Mouse (Mus musculus): ENCODE results near the gene Gnb1l. TPM values are rescaled to one million over a fixed set of nuclear protein-coding genes. Genes with fewer than 3 reads are reported as not detected.

Gnb1l gene
- polyA plus RNA-seq, 1 experiment from 2014 or later: 17.8 TPM

DNA sequence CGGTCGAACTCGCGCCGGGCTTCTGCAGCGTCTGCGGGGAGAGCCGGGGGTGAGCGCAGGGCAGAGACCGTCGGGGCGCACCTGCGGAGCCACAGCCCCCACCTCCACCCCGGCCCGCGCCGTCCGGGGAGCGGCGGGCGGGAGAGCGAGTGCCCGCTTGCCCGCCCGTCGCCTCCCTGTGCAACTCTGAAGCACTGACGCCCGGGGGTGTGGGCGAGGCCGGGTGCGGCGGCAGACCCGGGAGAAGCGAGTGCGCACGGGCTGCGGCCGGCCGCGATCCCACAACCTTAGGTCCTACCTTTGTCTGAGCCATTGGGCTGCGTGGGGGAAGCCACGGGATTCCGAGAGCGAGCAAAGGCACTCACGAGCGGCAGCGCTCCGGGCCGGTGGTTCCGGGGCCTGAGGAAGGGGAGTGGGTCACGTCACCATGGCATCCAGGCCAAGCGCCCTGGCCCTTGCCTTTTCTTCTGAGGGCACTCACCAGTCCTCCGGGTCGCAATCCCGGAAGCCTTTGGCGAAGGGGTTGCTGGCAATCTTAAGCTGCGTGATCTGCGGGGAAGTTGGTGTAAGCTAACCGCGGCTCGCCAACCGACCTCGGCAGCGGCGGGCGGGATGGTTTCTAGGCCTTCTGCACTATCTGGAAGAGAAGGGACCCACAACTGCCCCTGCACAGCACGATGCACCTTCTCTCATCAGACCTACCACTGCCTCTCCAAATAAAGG lies 84.1 kb downstream of the Gnb1l start:
- WGBS: 5% methylated on average over 26 of the region's 67 CpGs
- H3K27ac ChIP-seq (replicated peaks; ENCODE audit: low read depth, low read length): no peak overlapping the region
- H3K36me3 ChIP-seq (ENCODE audit: control insufficient read depth, insufficient read depth, low read length): no peaks in the 10 kb centered on the region
- peak overlapping the region; percentile 37 for H3K4me3 ChIP-seq (ENCODE audit: low read depth, low read length)
- peak overlapping the region; percentile 87 for H3K4me2 ChIP-seq (ENCODE audit: low read depth, low read length)
- no peak for DNase-seq (ENCODE audit: low spot score)
- ATAC-seq (ENCODE audit: low read depth): no peak
- H3K4me1 ChIP-seq (ENCODE audit: control insufficient read depth, insufficient read depth, low read length): peaks cover 34% of the 10 kb centered on the region
- peak overlapping the region; percentile 47 for H3K9ac ChIP-seq (ENCODE audit: low read depth, low read length)
- peaks cover 83% of the 10 kb centered on the region for H3K27me3 ChIP-seq (replicated peaks; ENCODE audit: control insufficient read depth, insufficient read depth, low read length)
- no peaks in the 10 kb centered on the region for H3K9me3 ChIP-seq (ENCODE audit: control insufficient read depth, low read length)

GRCm38 (mm10) chr16:18583169-18583568 lies 84.7 kb downstream of the Gnb1l start:
- peaks cover 89% of the 10 kb centered on the region for H3K27me3 ChIP-seq (replicated peaks; ENCODE audit: control insufficient read depth, insufficient read depth, low read length)
- H3K9ac ChIP-seq (ENCODE audit: low read depth, low read length): 0 out of 2 replicates have a peak overlapping the region, but pooled peaks have one; percentile 47
- no peak overlapping the region for H3K27ac ChIP-seq (replicated peaks; ENCODE audit: low read depth, low read length)
- peak overlapping the region; percentile 37 for H3K4me3 ChIP-seq (ENCODE audit: low read depth, low read length)
- DNase-seq (ENCODE audit: low spot score): no peak
- H3K9me3 ChIP-seq (ENCODE audit: control insufficient read depth, low read length): no peaks in the 10 kb centered on the region
- 35% methylated on average over 9 of the region's 10 CpGs for WGBS
- peaks cover 28% of the 10 kb centered on the region for H3K4me1 ChIP-seq (ENCODE audit: control insufficient read depth, insufficient read depth, low read length)
- H3K4me2 ChIP-seq (ENCODE audit: low read depth, low read length): peak overlapping the region; percentile 87
- no peaks in the 10 kb centered on the region for H3K36me3 ChIP-seq (ENCODE audit: control insufficient read depth, insufficient read depth, low read length)
- ATAC-seq (ENCODE audit: low read depth): no peak

DNA sequence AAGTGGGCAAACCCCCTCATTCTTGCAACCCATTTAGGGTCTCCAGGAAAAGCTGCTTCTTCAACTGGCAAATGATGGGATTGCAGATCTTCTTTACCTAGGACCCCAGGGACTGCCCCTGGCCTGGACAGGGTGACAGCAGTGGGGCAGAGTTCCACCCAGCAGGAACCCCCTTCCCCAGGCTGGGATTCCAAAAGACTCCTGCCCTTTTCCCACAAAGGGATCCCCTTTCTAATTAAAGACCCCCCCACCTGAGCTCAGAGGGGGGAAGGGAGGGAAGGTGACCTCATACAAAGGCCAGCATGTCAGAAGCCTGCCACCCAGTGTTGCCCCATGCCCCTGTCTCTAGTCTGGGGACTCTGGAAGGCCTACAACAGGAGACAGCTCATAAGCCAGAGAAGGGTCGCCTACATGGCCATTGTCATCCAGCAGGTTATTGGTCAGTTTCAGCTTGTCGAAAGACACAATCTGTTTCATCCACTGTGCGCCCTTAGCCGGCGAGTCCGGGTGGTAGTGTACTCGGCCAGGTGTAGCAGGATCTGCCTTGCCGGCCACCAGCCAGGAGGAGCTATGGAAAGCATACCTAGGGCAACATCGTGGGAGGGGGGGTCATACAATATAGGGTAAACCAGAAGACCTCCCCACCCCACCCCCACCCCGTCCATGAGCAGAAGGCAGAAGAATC lies 85.3 kb downstream of the Gnb1l start:
- Histone ChIP-seq H3K36me3 (ENCODE audit: control insufficient read depth, insufficient read depth, low read length) (no peaks in the 10 kb centered on the region), H3K9me3 (ENCODE audit: control insufficient read depth, low read length) (no peaks in the 10 kb centered on the region), H3K4me3 (ENCODE audit: low read depth, low read length) (peak overlapping the region; percentile 55), H3K27ac (replicated peaks; ENCODE audit: low read depth, low read length) (no peak overlapping the region), H3K4me1 (ENCODE audit: control insufficient read depth, insufficient read depth, low read length) (peaks cover 28% of the 10 kb centered on the region), H3K4me2 (ENCODE audit: low read depth, low read length) (peak overlapping the region; percentile 87), H3K9ac (ENCODE audit: low read depth, low read length) (peak overlapping the region; percentile 75), H3K27me3 (replicated peaks; ENCODE audit: control insufficient read depth, insufficient read depth, low read length) (peaks cover 95% of the 10 kb centered on the region)
- 31% methylated on average over 10 of the region's 10 CpGs for WGBS
- ATAC-seq (ENCODE audit: low read depth) (no peak), DNase-seq (ENCODE audit: low spot score) (no peak)

- DNase-seq (ENCODE audit: low spot score): no peak
- peak overlapping the region; percentile 75 for H3K9ac ChIP-seq (ENCODE audit: low read depth, low read length)
- WGBS: 41% methylated on average over 10 of the region's 10 CpGs
- H3K9me3 ChIP-seq (ENCODE audit: control insufficient read depth, low read length): no peaks in the 10 kb centered on the region
- no peak overlapping the region for H3K27ac ChIP-seq (replicated peaks; ENCODE audit: low read depth, low read length)
- no peak for ATAC-seq (ENCODE audit: low read depth)
- peak overlapping the region; percentile 87 for H3K4me2 ChIP-seq (ENCODE audit: low read depth, low read length)
- peaks cover 98% of the 10 kb centered on the region for H3K27me3 ChIP-seq (replicated peaks; ENCODE audit: control insufficient read depth, insufficient read depth, low read length)
- H3K4me1 ChIP-seq (ENCODE audit: control insufficient read depth, insufficient read depth, low read length): peaks cover 28% of the 10 kb centered on the region
- H3K36me3 ChIP-seq (ENCODE audit: control insufficient read depth, insufficient read depth, low read length): no peaks in the 10 kb centered on the region
- peak overlapping the region; percentile 55 for H3K4me3 ChIP-seq (ENCODE audit: low read depth, low read length)
These were observed 86.5 kb downstream of the Gnb1l start for GRCm38 (mm10) chr16:18584901-18585510.

DNA sequence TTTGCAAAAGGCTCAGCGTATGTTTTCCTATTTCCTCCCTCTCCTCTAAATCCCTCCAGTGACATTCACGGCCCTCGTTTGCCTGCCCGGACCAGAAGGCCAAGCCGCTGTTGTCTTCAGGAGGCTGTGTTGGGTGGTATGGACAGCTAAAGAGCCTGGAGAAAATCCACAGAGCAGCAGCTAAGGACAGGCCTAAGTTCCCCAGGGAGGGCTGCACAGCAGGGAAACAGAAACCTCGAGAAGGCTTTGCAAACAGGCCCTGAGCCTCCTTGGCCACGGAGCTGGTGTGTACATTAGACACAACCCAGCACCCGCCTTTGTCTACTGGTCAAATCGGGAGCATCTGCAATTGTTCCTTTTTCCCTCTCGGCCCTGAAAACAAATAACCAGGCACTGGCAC lies 87.2 kb downstream of the Gnb1l start:
- no peak for ATAC-seq (ENCODE audit: low read depth)
- 27% methylated on average over 10 of the region's 10 CpGs for WGBS
- H3K27me3 ChIP-seq (replicated peaks; ENCODE audit: control insufficient read depth, insufficient read depth, low read length): peaks cover 98% of the 10 kb centered on the region
- H3K4me1 ChIP-seq (ENCODE audit: control insufficient read depth, insufficient read depth, low read length): peaks cover 29% of the 10 kb centered on the region
- no peaks in the 10 kb centered on the region for H3K9me3 ChIP-seq (ENCODE audit: control insufficient read depth, low read length)
- peak overlapping the region; percentile 87 for H3K4me2 ChIP-seq (ENCODE audit: low read depth, low read length)
- H3K9ac ChIP-seq (ENCODE audit: low read depth, low read length): peak overlapping the region; percentile 75
- H3K4me3 ChIP-seq (ENCODE audit: low read depth, low read length): peak overlapping the region; percentile 55
- no peak for DNase-seq (ENCODE audit: low spot score)
- H3K36me3 ChIP-seq (ENCODE audit: control insufficient read depth, insufficient read depth, low read length): no peaks in the 10 kb centered on the region
- peak overlapping the region; percentile 15; the same call in 1 of the 2 replicates for H3K27ac ChIP-seq (replicated peaks; ENCODE audit: low read depth, low read length)

DNA sequence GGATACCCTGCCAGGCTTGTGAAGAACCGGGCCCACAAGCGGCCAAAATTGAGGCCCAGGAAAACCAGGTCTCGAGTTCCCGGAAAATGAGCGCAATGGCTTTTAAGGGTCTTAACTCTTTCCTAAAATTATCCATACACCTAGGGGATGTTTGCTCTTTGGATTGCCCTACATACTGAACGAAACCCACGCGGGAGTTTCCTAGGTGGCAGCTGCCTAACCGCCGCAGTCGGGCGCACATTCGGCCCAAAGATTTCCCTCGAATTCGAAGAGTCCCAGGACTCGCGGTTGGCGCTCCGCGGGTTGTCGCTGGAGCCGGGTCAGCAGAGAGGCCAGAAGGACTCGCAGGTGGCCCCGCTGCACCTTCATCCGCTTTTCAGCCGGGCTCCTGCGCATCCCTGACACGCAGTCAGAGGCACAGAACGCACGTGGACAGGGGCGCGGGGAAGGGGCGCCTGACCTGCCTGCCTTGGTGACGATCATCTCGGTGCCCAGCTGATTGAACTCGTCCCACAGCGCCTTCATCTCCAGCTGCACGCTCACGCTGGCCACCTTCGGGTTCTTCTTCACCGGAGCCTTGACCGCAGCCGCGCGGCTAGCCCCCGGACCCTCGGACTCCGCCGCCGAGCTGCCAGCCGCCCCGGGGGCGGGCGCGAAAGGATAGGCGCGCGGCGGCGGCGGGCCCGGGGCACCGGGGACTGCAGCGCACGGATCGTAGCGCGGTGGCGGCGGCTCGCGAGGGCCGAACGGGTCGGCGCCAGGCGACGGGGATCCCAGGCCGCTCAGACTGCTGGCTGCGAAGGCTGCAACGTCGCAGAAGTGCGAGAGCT lies 87.8 kb downstream of the Gnb1l start:
- WGBS: 5% methylated on average over 56 of the region's 83 CpGs
- Histone ChIP-seq H3K9me3 (ENCODE audit: control insufficient read depth, low read length) (no peaks in the 10 kb centered on the region), H3K36me3 (ENCODE audit: control insufficient read depth, insufficient read depth, low read length) (no peaks in the 10 kb centered on the region), H3K27me3 (replicated peaks; ENCODE audit: control insufficient read depth, insufficient read depth, low read length) (peaks cover 98% of the 10 kb centered on the region), H3K4me2 (ENCODE audit: low read depth, low read length) (peak overlapping the region; percentile 87), H3K9ac (ENCODE audit: low read depth, low read length) (peak overlapping the region; percentile 75), H3K4me1 (ENCODE audit: control insufficient read depth, insufficient read depth, low read length) (peaks cover 30% of the 10 kb centered on the region), H3K4me3 (ENCODE audit: low read depth, low read length) (peak overlapping the region; percentile 55), H3K27ac (replicated peaks; ENCODE audit: low read depth, low read length) (peak overlapping the region; percentile 76)
- DNase-seq (ENCODE audit: low spot score): no peak
- ATAC-seq (ENCODE audit: low read depth): no peak

- Histone ChIP-seq H3K36me3 (ENCODE audit: control insufficient read depth, insufficient read depth, low read length) (no peaks in the 10 kb centered on the region), H3K27me3 (replicated peaks; ENCODE audit: control insufficient read depth, insufficient read depth, low read length) (peaks cover 98% of the 10 kb centered on the region), H3K4me1 (ENCODE audit: control insufficient read depth, insufficient read depth, low read length) (peaks cover 29% of the 10 kb centered on the region; the same call in 1 of the 2 replicates), H3K9me3 (ENCODE audit: control insufficient read depth, low read length) (no peaks in the 10 kb centered on the region), H3K4me2 (ENCODE audit: low read depth, low read length) (peak overlapping the region; percentile 87), H3K27ac (replicated peaks; ENCODE audit: low read depth, low read length) (peak overlapping the region; percentile 76), H3K9ac (ENCODE audit: low read depth, low read length) (peak overlapping the region; percentile 75), H3K4me3 (ENCODE audit: low read depth, low read length) (peak overlapping the region; percentile 55)
- no peak for ATAC-seq (ENCODE audit: low read depth)
- no peak for DNase-seq (ENCODE audit: low spot score)
- WGBS: 7% methylated on average over 6 of the region's 62 CpGs
These were observed 88.5 kb downstream of the Gnb1l start for GRCm38 (mm10) chr16:18586906-18587546.

Measured in embryonic facial prominence, embryonic 14.5 days (tissue).